Mouse (Mus musculus) right cerebral cortex, adult 2 months (tissue): ENCODE data around the gene Agrn.

Experiments
- DNase-seq, 2 experiments: peaks; one replicate each; pipeline ENCODE4 v3.0.0; 2021 to 2022; ENCODE audit warnings: low spot score in 2 of 2

Gene Agrn

GRCm38 (mm10) chr4:156202462-156202893 is 5.2 kb upstream of the Agrn start:
- DNase-seq = no peak

- no peak for DNase-seq
Measured at GRCm38 (mm10) chr4:156200623-156201475, 3.6 kb upstream of the Agrn start, which contains the start of gene Isg15. Gene Isg15 (minus strand): TSS chr4:156200818.

- DNase-seq = peak; percentile 54 to 65
Measured at GRCm38 (mm10) chr4:156197829-156198205, 529 bp upstream of the Agrn start.

- DNase-seq = peak in 1 of 2 experiments; percentile 26
Measured at GRCm38 (mm10) chr4:156195927-156196870, 1.1 kb downstream of the Agrn start.

- no peak for DNase-seq
Measured at GRCm38 (mm10) chr4:156194346-156194745, 2.9 kb downstream of the Agrn start.

GRCm38 (mm10) chr4:156193906-156194305 is 3.4 kb downstream of the Agrn start:
- DNase-seq = no peak

- no peak for DNase-seq
Measured at GRCm38 (mm10) chr4:156193200-156193590, 4.1 kb downstream of the Agrn start.

- no peak for DNase-seq
Measured at GRCm38 (mm10) chr4:156192421-156193199, 4.7 kb downstream of the Agrn start.

GRCm38 (mm10) chr4:156188811-156189323 is 8.4 kb downstream of the Agrn start:
- DNase-seq = no peak

GRCm38 (mm10) chr4:156188162-156188810 is 9.0 kb downstream of the Agrn start:
- DNase-seq = no peak

- peak; percentile 58 to 72 for DNase-seq
Measured at GRCm38 (mm10) chr4:156185950-156186850, 11.1 kb downstream of the Agrn start.

GRCm38 (mm10) chr4:156185456-156185949 is 11.8 kb downstream of the Agrn start:
- peak in 1 of 2 experiments; percentile 39 for DNase-seq

- DNase-seq = no peak
Measured at GRCm38 (mm10) chr4:156184291-156184954, 12.9 kb downstream of the Agrn start.

- DNase-seq = no peak
Measured at GRCm38 (mm10) chr4:156183747-156184146, 13.5 kb downstream of the Agrn start.

- no peak for DNase-seq
Measured at GRCm38 (mm10) chr4:156177630-156178029, 19.7 kb downstream of the Agrn start.

- DNase-seq = no peak
Measured at GRCm38 (mm10) chr4:156171828-156172227, 25.5 kb downstream of the Agrn start.

- DNase-seq = no peak
Measured at GRCm38 (mm10) chr4:156169129-156169528, 28.2 kb downstream of the Agrn start.

- DNase-seq = no peak
Measured at GRCm38 (mm10) chr4:156168611-156169010, 28.7 kb downstream of the Agrn start.

- no peak for DNase-seq
Measured at GRCm38 (mm10) chr4:156166477-156166876, 30.8 kb downstream of the Agrn start.
